Mouse (Mus musculus) bone marrow macrophage, adult 2 months (primary cell): ENCODE results near the gene Tnip3.

Experiments
- CTCF ChIP-seq: IDR thresholded peaks from 2 replicates; pipeline ENCODE4 v1.5.1; 2012; ENCODE audit warnings: low read depth, mild to moderate bottlenecking, low read length, moderate library complexity
- POLR2A ChIP-seq: IDR thresholded peaks from 2 replicates; pipeline ENCODE4 v1.6.1; 2012; ENCODE audit warnings: mild to moderate bottlenecking, low read depth, low read length, borderline replicate concordance

DNA sequence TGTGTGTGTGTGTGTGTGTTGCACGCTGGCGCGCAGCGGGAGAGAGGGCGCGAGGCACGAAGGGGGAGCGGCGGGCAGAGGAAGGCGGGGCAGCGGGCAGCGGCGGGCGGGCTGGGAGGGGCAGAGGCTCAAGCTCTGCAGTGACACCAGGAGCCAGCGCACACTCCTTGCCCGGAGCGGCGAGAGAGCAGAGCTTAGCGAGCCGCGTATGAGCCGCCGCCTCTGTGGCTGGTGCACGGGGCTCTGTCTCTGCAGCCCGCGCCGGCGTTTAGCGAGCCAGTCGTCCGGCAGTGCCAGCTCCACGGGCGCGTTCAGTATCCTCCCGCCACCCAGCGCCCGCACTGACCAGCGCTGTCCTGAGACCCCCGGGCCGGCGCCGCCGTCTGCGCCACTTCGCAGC, 146.3 kb downstream of the Tnip3 start, which contains the start of gene Ndnf:
- no peak for TF ChIP-seq POLR2A
- no peak for TF ChIP-seq CTCF
